Mouse (Mus musculus) C2C12 (cell line): ENCODE results near the gene Atp2a2. TPM values are rescaled to one million over a fixed set of nuclear protein-coding genes. Genes with fewer than 3 reads are reported as not detected.

Experiments used
- H3K27me3 ChIP-seq: one replicate; pipeline ENCODE4 v1.6.1; 2011; ENCODE audit not compliant: control insufficient read depth, insufficient read depth, insufficient read length
- H3K36me3 ChIP-seq: one replicate; pipeline ENCODE4 v1.6.1; 2011; ENCODE audit not compliant: control insufficient read depth, insufficient read depth
- H3K4me3 ChIP-seq: one replicate; pipeline ENCODE4 v1.5.1; 2011; ENCODE audit warnings: mild to moderate bottlenecking, control low read depth; ENCODE audit not compliant: poor library complexity, insufficient read depth, severe bottlenecking
- H3K79me2 ChIP-seq: one replicate; pipeline ENCODE4 v1.6.1; 2011; ENCODE audit not compliant: control insufficient read depth, insufficient read depth
- H3K79me3 ChIP-seq: one replicate; pipeline ENCODE4 v1.6.1; 2011; ENCODE audit warnings: low read depth, control low read depth
- H3ac ChIP-seq: one replicate; pipeline ENCODE3; 2011; ENCODE audit warnings: low read depth; ENCODE audit not compliant: control insufficient read depth, insufficient read length
- CEBPB ChIP-seq: IDR thresholded peaks from one replicate; pipeline ENCODE4 v1.6.1; 2011; ENCODE audit warnings: low read depth, mild to moderate bottlenecking, control low read depth, moderate library complexity
- CTCF ChIP-seq: IDR thresholded peaks from one replicate; pipeline ENCODE4 v1.5.1; 2011; ENCODE audit not compliant: control insufficient read depth, insufficient read depth, insufficient read length
- FOSL1 ChIP-seq: IDR thresholded peaks from one replicate; pipeline ENCODE4 v1.8.0; 2011; ENCODE audit warnings: mild to moderate bottlenecking, low read length; ENCODE audit not compliant: poor library complexity, insufficient read depth, severe bottlenecking
- MAX ChIP-seq: IDR thresholded peaks from one replicate; pipeline ENCODE4 v1.6.1; 2011; ENCODE audit warnings: mild to moderate bottlenecking, control low read depth
- MYOD1 ChIP-seq: IDR thresholded peaks from one replicate; pipeline ENCODE4 v1.6.1; 2011; ENCODE audit warnings: low read depth; ENCODE audit not compliant: control insufficient read depth, insufficient read length
- MYOG ChIP-seq: IDR thresholded peaks from one replicate; pipeline ENCODE4 v1.6.1; 2011; ENCODE audit not compliant: control insufficient read depth, insufficient read length; ENCODE audit errors: extremely low read depth
- USF1 ChIP-seq: IDR thresholded peaks from one replicate; pipeline ENCODE4 v1.6.1; 2011; ENCODE audit warnings: low read depth, mild to moderate bottlenecking, control low read depth, moderate library complexity
- polyA plus RNA-seq: library from polyadenylated mRNA; unstranded; fragments of >200 nt; fragmentation: generic; extraction: Trizol; gene quantifications from one replicate; pipeline ENCODE4 v1.2.1, GENCODE M21; 2012; ENCODE audit warnings: missing spikeins

Atp2a2 gene
- polyA plus RNA-seq, 1 experiment, result 101 TPM

GRCm38 (mm10) chr5:122415465-122415864 is 86.6 kb downstream of the Atp2a2 start:
- no peaks in the 10 kb centered on the region for H3K79me2 ChIP-seq
- H3K36me3 ChIP-seq, result no peaks in the 10 kb centered on the region
- H3K27me3 ChIP-seq, result no peaks in the 10 kb centered on the region
- no peaks in the 10 kb centered on the region for H3K79me3 ChIP-seq
- TF ChIP-seq FOSL1 (no peak), MYOG (no peak), CTCF (no peak), MAX (no peak)
- H3ac ChIP-seq, result no peak overlapping the region
- H3K4me3 ChIP-seq, result no peak overlapping the region

- H3K79me2 ChIP-seq, result no peaks in the 10 kb centered on the region
- H3K36me3 ChIP-seq, result no peaks in the 10 kb centered on the region
- H3ac ChIP-seq, result no peak overlapping the region
- TF ChIP-seq CEBPB, result no peak
- no peak for TF ChIP-seq CTCF
- no peak for TF ChIP-seq MYOG
- TF ChIP-seq FOSL1, result no peak
- no peak for TF ChIP-seq USF1
- TF ChIP-seq MAX, result no peak
- no peak for TF ChIP-seq MYOD1
- H3K27me3 ChIP-seq, result no peaks in the 10 kb centered on the region
- no peak overlapping the region for H3K4me3 ChIP-seq
- no peaks in the 10 kb centered on the region for H3K79me3 ChIP-seq
These were observed 87.7 kb downstream of the Atp2a2 start for GRCm38 (mm10) chr5:122414351-122414750.

GRCm38 (mm10) chr5:122412826-122413225 is 89.2 kb downstream of the Atp2a2 start:
- Histone ChIP-seq H3K79me2 (no peaks in the 10 kb centered on the region), H3K27me3 (no peaks in the 10 kb centered on the region), H3K4me3 (no peak overlapping the region), H3K79me3 (no peaks in the 10 kb centered on the region), H3K36me3 (no peaks in the 10 kb centered on the region), H3ac (no peak overlapping the region)
- TF ChIP-seq MYOD1, result no peak
- TF ChIP-seq FOSL1, result no peak
- TF ChIP-seq CTCF, result no peak

- Histone ChIP-seq H3K4me3 (no peak overlapping the region), H3K27me3 (no peaks in the 10 kb centered on the region), H3K79me2 (no peaks in the 10 kb centered on the region), H3K36me3 (peaks cover 6% of the 10 kb centered on the region), H3K79me3 (no peaks in the 10 kb centered on the region), H3ac (no peak overlapping the region)
- no peak for TF ChIP-seq MYOG
- TF ChIP-seq MYOD1, result no peak
- no peak for TF ChIP-seq FOSL1
- TF ChIP-seq USF1, result no peak
- TF ChIP-seq CEBPB, result no peak
- no peak for TF ChIP-seq CTCF
- no peak for TF ChIP-seq MAX
These were observed 90.1 kb downstream of the Atp2a2 start for GRCm38 (mm10) chr5:122411892-122412291.

- Histone ChIP-seq H3K79me2 (no peaks in the 10 kb centered on the region), H3K4me3 (no peak overlapping the region), H3K79me3 (no peaks in the 10 kb centered on the region), H3K36me3 (peaks cover 25% of the 10 kb centered on the region), H3K27me3 (no peaks in the 10 kb centered on the region), H3ac (no peak overlapping the region)
- TF ChIP-seq CEBPB (no peak), USF1 (no peak), CTCF (no peak), MYOG (no peak), FOSL1 (no peak), MAX (no peak), MYOD1 (no peak)
These were observed 92.1 kb downstream of the Atp2a2 start for GRCm38 (mm10) chr5:122409692-122410645.
